In the genomic region with DNA sequence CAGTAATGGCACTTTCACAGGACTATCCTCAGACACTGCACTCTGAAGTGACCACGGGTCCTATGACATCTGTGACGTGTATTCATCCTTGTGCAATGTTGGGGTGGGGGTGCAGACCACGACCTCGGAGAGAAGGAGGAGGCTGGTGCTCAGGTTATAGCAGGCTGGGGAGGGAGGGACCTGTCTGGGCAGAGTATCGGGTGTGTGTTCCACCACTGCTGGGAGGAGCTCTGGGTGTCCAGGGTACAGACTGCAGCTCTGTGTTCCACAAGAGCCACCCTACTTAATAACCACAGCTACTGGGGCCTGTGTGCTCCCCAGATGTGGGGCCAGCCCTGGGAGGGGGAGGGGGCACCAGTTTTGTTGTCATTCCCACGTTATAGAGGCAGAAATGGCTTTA, we compare ENCODE assay signal across 29 mouse cellular contexts. TPM values are rescaled to one million over a fixed set of nuclear protein-coding genes. Genes with fewer than 3 reads are reported as not detected.
DNase-seq lines count a peak whose midpoint lies in the region; ATAC-seq and TF ChIP-seq lines count a peak whose summit lies in the region.
"Had no signal": no experiment of that assay in that cellular context is flagged by ENCODE, and none has a peak within 500 bp of the region (broad histone marks: within the 10 kb centered on the region; RNA-seq: fewer than 3 reads in every experiment).

No protein-coding gene starts in this region.

- no peak for TF ChIP-seq EP300 in stomach, postnatal 0 days (optimal IDR thresholded peaks at IDR 0.05)
- TF ChIP-seq EP300 in liver, postnatal 0 days (IDR thresholded peaks at IDR 0.05; ENCODE audit: low read depth): no peak

- H3K9me3 ChIP-seq in stomach, embryonic 16.5 days (replicated peaks; ENCODE audit: control insufficient read depth, low read length): no peaks in the 10 kb centered on the region
- H3K9me3 ChIP-seq in stomach, postnatal 0 days (ENCODE audit: control insufficient read depth, low read length): no peaks in the 10 kb centered on the region
- no peaks in the 10 kb centered on the region for H3K9me3 ChIP-seq in embryonic facial prominence, embryonic 15.5 days (replicated peaks)
- H3K9me3 ChIP-seq in liver, postnatal 0 days (ENCODE audit: low read length): no peaks in the 10 kb centered on the region
- H3K9me3 ChIP-seq: forebrain, embryonic 10.5 days; heart, embryonic 13.5 days; kidney, embryonic 15.5 days; liver, embryonic 13.5 days; neural tube, embryonic 13.5 days had no signal

- H3K36me3 ChIP-seq in stomach, embryonic 16.5 days (ENCODE audit: control insufficient read depth, insufficient read depth, low read length): no peaks in the 10 kb centered on the region
- no peaks in the 10 kb centered on the region for H3K36me3 ChIP-seq in stomach, postnatal 0 days (ENCODE audit: control insufficient read depth, insufficient read depth, low read length)
- H3K36me3 ChIP-seq in embryonic facial prominence, embryonic 15.5 days: no peaks in the 10 kb centered on the region
- no peaks in the 10 kb centered on the region for H3K36me3 ChIP-seq in liver, postnatal 0 days (replicated peaks; ENCODE audit: insufficient read depth, low read length)
- H3K36me3 ChIP-seq: forebrain, embryonic 10.5 days; heart, embryonic 13.5 days; kidney, embryonic 15.5 days; liver, embryonic 13.5 days; neural tube, embryonic 13.5 days had no signal

- H3K9ac ChIP-seq in stomach, embryonic 16.5 days (ENCODE audit: low read length): peak overlapping the region; percentile 43
- H3K9ac ChIP-seq in stomach, postnatal 0 days (ENCODE audit: low read length): no peak overlapping the region
- no peak overlapping the region for H3K9ac ChIP-seq in embryonic facial prominence, embryonic 15.5 days
- no peak overlapping the region for H3K9ac ChIP-seq in liver, postnatal 0 days (replicated peaks)
- H3K9ac ChIP-seq: heart, embryonic 13.5 days; hindbrain, embryonic 14.5 days; kidney, embryonic 15.5 days; liver, embryonic 13.5 days; neural tube, embryonic 13.5 days had no signal

- H3K4me3 ChIP-seq in stomach, embryonic 16.5 days (replicated peaks; ENCODE audit: low read length): no peak overlapping the region
- no peak overlapping the region for H3K4me3 ChIP-seq in stomach, postnatal 0 days (ENCODE audit: low read depth, low read length)
- H3K4me3 ChIP-seq in embryonic facial prominence, embryonic 15.5 days (replicated peaks): no peak overlapping the region
- H3K4me3 ChIP-seq in liver, postnatal 0 days (ENCODE audit: low read depth, low read length): no peak overlapping the region
- H3K4me3 ChIP-seq: forebrain, embryonic 10.5 days; heart, embryonic 13.5 days; kidney, embryonic 15.5 days; liver, embryonic 13.5 days; myocyte; neural tube, embryonic 13.5 days had no signal

- no peak for TF ChIP-seq CTCF in stomach, postnatal 0 days (IDR thresholded peaks at IDR 0.05; ENCODE audit: low read depth)
- no peak for TF ChIP-seq CTCF in liver, postnatal 0 days (IDR thresholded peaks at IDR 0.05; ENCODE audit: low read depth)

- no peak for ATAC-seq in stomach, embryonic 16.5 days (ENCODE audit: insufficient read depth, low FRiP score)
- ATAC-seq in stomach, postnatal 0 days (ENCODE audit: low FRiP score, low TSS enrichment): no peak
- no peak for ATAC-seq in embryonic facial prominence, embryonic 15.5 days (ENCODE audit: insufficient number of reproducible peaks, low FRiP score, low TSS enrichment, low read depth)
- ATAC-seq in liver, postnatal 0 days: peak; percentile 39; the same call in 1 of the 2 replicates
- ATAC-seq: activated CD4-positive, CD25-positive, alpha-beta regulatory T cell, adult 4 months; forebrain, embryonic 16.5 days had no signal

- H3K27ac ChIP-seq in stomach, embryonic 16.5 days (ENCODE audit: low read length): no peak overlapping the region; the same call in 1 of the 2 replicates
- H3K27ac ChIP-seq in stomach, postnatal 0 days (replicated peaks): no peak overlapping the region
- H3K27ac ChIP-seq in embryonic facial prominence, embryonic 15.5 days (replicated peaks): peak overlapping the region; percentile 17; the same call in 1 of the 2 replicates
- peak overlapping the region; percentile 71 for H3K27ac ChIP-seq in liver, postnatal 0 days (ENCODE audit: low read depth)
- H3K27ac ChIP-seq: forebrain, embryonic 10.5 days; heart, embryonic 13.5 days; hindbrain, embryonic 14.5 days; kidney, embryonic 15.5 days; liver, embryonic 13.5 days; neural tube, embryonic 13.5 days had no signal

- no peaks in the 10 kb centered on the region for H3K27me3 ChIP-seq in stomach, embryonic 16.5 days (ENCODE audit: control insufficient read depth, insufficient read depth, low read length)
- no peaks in the 10 kb centered on the region for H3K27me3 ChIP-seq in stomach, postnatal 0 days (ENCODE audit: control insufficient read depth, insufficient read depth, low read length)
- no peaks in the 10 kb centered on the region for H3K27me3 ChIP-seq in embryonic facial prominence, embryonic 15.5 days
- H3K27me3 ChIP-seq in liver, postnatal 0 days (ENCODE audit: insufficient read depth, low read length): no peaks in the 10 kb centered on the region
- H3K27me3 ChIP-seq: kidney, embryonic 15.5 days; liver, embryonic 13.5 days; neural tube, embryonic 13.5 days had no signal

- 63% methylated on average over 6 of the region's 6 CpGs for WGBS in stomach, embryonic 16.5 days
- 49% methylated on average over 6 of the region's 6 CpGs for WGBS in stomach, postnatal 0 days
- WGBS in embryonic facial prominence, embryonic 15.5 days: 36% methylated on average over 6 of the region's 6 CpGs
- 37% methylated on average over 6 of the region's 6 CpGs for WGBS in liver, postnatal 0 days (ENCODE audit: insufficient replicate concordance)

- no peak for DNase-seq in stomach, postnatal 0 days (ENCODE audit: low spot score)
- no peak for DNase-seq in liver, postnatal 0 days
- no peak for DNase-seq in kidney, postnatal 4 days
- DNase-seq in urinary bladder, postnatal 4 days (ENCODE audit: low spot score in 2 of 2): no peak
- DNase-seq in frontal cortex, adult 2 months (ENCODE audit: extremely low spot score in 1 of 2, low spot score in 1 of 2): no peak
- DNase-seq: adrenal gland, adult 8-10 months; cerebellum, adult 18-20 months; cerebellum, postnatal 36 days; gastrocnemius, postnatal 14 days; heart, adult 18-20 months; heart, postnatal 14 days; kidney, postnatal 36 days; liver, embryonic 13.5 days; lung, postnatal 10 days; midbrain, embryonic 14.5 days; right cerebral cortex, adult 18-20 months; right cerebral cortex, postnatal 4 days; thymus, adult 18-20 months; thymus, postnatal 36 days had no signal

- peaks cover 8% of the 10 kb centered on the region; the same call in 1 of the 2 replicates for H3K4me1 ChIP-seq in stomach, embryonic 16.5 days (ENCODE audit: control insufficient read depth, insufficient read depth, low read length)
- H3K4me1 ChIP-seq in stomach, postnatal 0 days (replicated peaks; ENCODE audit: control insufficient read depth, insufficient read depth): peaks cover 2% of the 10 kb centered on the region; the same call in 1 of the 2 replicates
- H3K4me1 ChIP-seq in embryonic facial prominence, embryonic 15.5 days: peaks cover 36% of the 10 kb centered on the region
- peaks cover 27% of the 10 kb centered on the region for H3K4me1 ChIP-seq in liver, postnatal 0 days (ENCODE audit: insufficient read depth)

- H3K4me2 ChIP-seq in stomach, embryonic 16.5 days (ENCODE audit: low read depth, low read length): no peak overlapping the region
- no peak overlapping the region for H3K4me2 ChIP-seq in stomach, postnatal 0 days (replicated peaks; ENCODE audit: low read depth)
- no peak overlapping the region for H3K4me2 ChIP-seq in embryonic facial prominence, embryonic 15.5 days (replicated peaks)
- H3K4me2 ChIP-seq in liver, postnatal 0 days (ENCODE audit: low read depth, low read length): 0 out of 2 replicates have a peak overlapping the region, but pooled peaks have one; percentile 29
- H3K4me2 ChIP-seq: heart, embryonic 13.5 days; hindbrain, embryonic 14.5 days; kidney, embryonic 15.5 days; liver, embryonic 13.5 days; neural tube, embryonic 13.5 days had no signal

RNA-seq across cellular contexts. Expression of a gene that starts 20.3 kb away (rescaled TPM):
- polyA plus RNA-seq in stomach, embryonic 16.5 days (2015; fragmentation: Nextera tagmentation; extraction: Ambion mirVana): 35.7 and 36.8 TPM in 2 replicates
- polyA plus RNA-seq in stomach, postnatal 0 days (2015; fragmentation: Nextera tagmentation; extraction: Ambion mirVana): 74.6 and 85.7 TPM in 2 replicates
- 43.7 and 44.3 TPM in 2 replicates for polyA plus RNA-seq in embryonic facial prominence, embryonic 15.5 days (2015; fragmentation: Nextera tagmentation; extraction: Ambion mirVana)
- 9.8 and 10.1 TPM in 2 replicates for polyA plus RNA-seq in liver, postnatal 0 days (2015; fragmentation: Nextera tagmentation; extraction: Ambion mirVana)
- 71.5 and 75.7 TPM in 2 replicates for polyA plus RNA-seq in frontal cortex, adult 2 months (2012; rRNA removed)

RNA-seq across cellular contexts. Expression of a gene that starts 21.3 kb away (rescaled TPM):
- polyA plus RNA-seq in stomach, embryonic 16.5 days (2015; fragmentation: Nextera tagmentation; extraction: Ambion mirVana): 0.69 and 0.92 TPM in 2 replicates
- 55.0 and 60.2 TPM in 2 replicates for polyA plus RNA-seq in stomach, postnatal 0 days (2015; fragmentation: Nextera tagmentation; extraction: Ambion mirVana)
- polyA plus RNA-seq in embryonic facial prominence, embryonic 15.5 days (2015; fragmentation: Nextera tagmentation; extraction: Ambion mirVana): 41.9 and 42.0 TPM in 2 replicates
- polyA plus RNA-seq in liver, postnatal 0 days (2015; fragmentation: Nextera tagmentation; extraction: Ambion mirVana): 27.5 and 43.6 TPM in 2 replicates
- 14.5 and 14.9 TPM in 2 replicates for polyA plus RNA-seq in frontal cortex, adult 2 months (2012; rRNA removed)

RNA-seq across cellular contexts. Expression of a gene that starts 48.7 kb away (rescaled TPM):
- 9.2 TPM in 1 of 2 replicates, not detected in the other for polyA plus RNA-seq in stomach, embryonic 16.5 days (2015; fragmentation: Nextera tagmentation; extraction: Ambion mirVana)
- 13.4 and 14.1 TPM in 2 replicates for polyA plus RNA-seq in stomach, postnatal 0 days (2015; fragmentation: Nextera tagmentation; extraction: Ambion mirVana)
- polyA plus RNA-seq in embryonic facial prominence, embryonic 15.5 days (2015; fragmentation: Nextera tagmentation; extraction: Ambion mirVana): 6.1 and 10.0 TPM in 2 replicates
- 1.7 and 2.4 TPM in 2 replicates for polyA plus RNA-seq in liver, postnatal 0 days (2015; fragmentation: Nextera tagmentation; extraction: Ambion mirVana)
- 0.88 TPM in 1 of 2 replicates, not detected in the other for polyA plus RNA-seq in frontal cortex, adult 2 months (2012; rRNA removed)
- polyA plus RNA-seq: activated CD4-positive, CD25-positive, alpha-beta regulatory T cell, adult 4 months; liver, embryonic 13.5 days had no signal

Comparison
In these comparisons a context has a peak if more than half of its experiments do, and no peak if none do; other contexts are left out.
1. H3K27ac ChIP-seq: peak in embryonic facial prominence, embryonic 15.5 days (single experiment) and liver, postnatal 0 days (single experiment); none in stomach, embryonic 16.5 days (single experiment) and stomach, postnatal 0 days (single experiment).